Mouse (Mus musculus) lung, postnatal 36 days (tissue): ENCODE data around the gene Gm8267.
"Not testable (repeated sequence)": the region's sequence is repeated elsewhere in the genome, so short reads cannot be mapped to it uniquely, and the experiment has no call there.

Source experiments
- DNase-seq: peaks from one replicate; pipeline ENCODE4 v3.0.0; 2022; ENCODE audit warnings: mixed read lengths

Gene Gm8267

GRCm38 (mm10) chr14:44750240-44750639 lies at the start of gene Gm8267:
Gene Gm8267 (minus strand): TSS chr14:44750340.
- DNase-seq, result no peak

GRCm38 (mm10) chr14:44789537-44790382 lies 39.6 kb upstream of the Gm8267 start:
- not testable (repeated sequence) for DNase-seq

- not testable (repeated sequence) for DNase-seq
Measured at GRCm38 (mm10) chr14:44742789-44743188, 7.4 kb downstream of the Gm8267 start.

GRCm38 (mm10) chr14:44730711-44731110 lies 19.4 kb downstream of the Gm8267 start:
- not testable (repeated sequence) for DNase-seq

GRCm38 (mm10) chr14:44706356-44706755 lies 43.8 kb downstream of the Gm8267 start, which contains the start of gene Gm8257:
Gene Gm8257 (minus strand): TSS chr14:44706456.
- not testable (repeated sequence) for DNase-seq
